ENCODE assay signal across 9 mouse cellular contexts in genomic region chr2:179679866-179680265, GRCm38 (mm10).
DNase-seq lines count a peak whose midpoint lies in the region.
"Had no signal": no experiment of that assay in that cellular context is flagged by ENCODE, and none has a peak within 500 bp of the region (broad histone marks: within the 10 kb centered on the region; RNA-seq: fewer than 3 reads in every experiment).

No protein-coding gene starts in this region.

- intact Hi-C loops in left cerebral cortex, postnatal 14 days (cut with DNase I) = loop anchor here (5.0 kb wide), 1 partner anchor 192 kb away; no protein-coding TSS in a partner anchor

- peak; percentile 26 to 48 for DNase-seq in left cerebral cortex, postnatal 14 days (ENCODE audit: low spot score in 2 of 2)
- no peak for DNase-seq in left cerebral cortex, adult 11 months (ENCODE audit: low spot score)
- peak; percentile 71 to 76 for DNase-seq in cerebellum, postnatal 10 days
- DNase-seq in layer of hippocampus, adult 9-11 months = peak; percentile 29
- DNase-seq in thymus, postnatal 0 days (ENCODE audit: low spot score) = no peak
- DNase-seq in testis, postnatal 10 days (ENCODE audit: low spot score) = no peak
- no peak for DNase-seq in spleen, postnatal 10 days (ENCODE audit: low spot score in 2 of 2)
- DNase-seq: lung, postnatal 36 days; thymus, postnatal 25 days had no signal

Comparison
In these comparisons a context has a peak if more than half of its experiments do, and no peak if none do; other contexts are left out.
1. DNase-seq: peak in left cerebral cortex, postnatal 14 days (2 of 2), cerebellum, postnatal 10 days (2 of 2) and layer of hippocampus, adult 9-11 months (single experiment); none in left cerebral cortex, adult 11 months (single experiment), thymus, postnatal 0 days (single experiment), testis, postnatal 10 days (single experiment) and spleen, postnatal 10 days (0 of 2).